Mouse (Mus musculus) hindbrain, embryonic 12.5 days (tissue): Measurements from ENCODE around the gene Rgs13. TPM values are rescaled to one million over a fixed set of nuclear protein-coding genes. Genes with fewer than 3 reads are reported as not detected.
"Not testable (repeated sequence)": the region's sequence is repeated elsewhere in the genome, so short reads cannot be mapped to it uniquely, and the experiment has no call there.

Experiments used
- ATAC-seq: fragments of 200-750 bp; cut with Nextera tagmentation; 2 replicates; pipeline ENCODE4 v1.8.0; 2017; ENCODE audit warnings: moderate TSS enrichment; ENCODE audit not compliant: low FRiP score
- H3K27ac ChIP-seq: fragments of 300-500 bp; sonication (generic); 2 replicates; pipeline ENCODE4 v1.5.1; 2016; ENCODE audit warnings: mild to moderate bottlenecking
- H3K27me3 ChIP-seq: fragments of 300-500 bp; sonication (generic); 2 replicates; pipeline ENCODE4 v1.6.1; 2016; ENCODE audit warnings: mild to moderate bottlenecking
- H3K36me3 ChIP-seq: fragments of 300-500 bp; sonication (generic); 2 replicates; pipeline ENCODE4 v1.6.1; 2016; ENCODE audit warnings: mild to moderate bottlenecking
- H3K4me1 ChIP-seq: fragments of 300-500 bp; sonication (generic); 2 replicates; pipeline ENCODE4 v1.6.1; 2016
- H3K4me2 ChIP-seq: fragments of 300-500 bp; sonication (generic); replicated peaks from 2 replicates; pipeline ENCODE4 v1.6.1; 2016; ENCODE audit warnings: mild to moderate bottlenecking
- H3K4me3 ChIP-seq: fragments of 300-500 bp; sonication (generic); 2 replicates; pipeline ENCODE4 v1.5.1; 2016; ENCODE audit warnings: mild to moderate bottlenecking
- H3K9ac ChIP-seq: fragments of 300-500 bp; sonication (generic); 2 replicates; pipeline ENCODE4 v1.6.1; 2016; ENCODE audit warnings: mild to moderate bottlenecking, moderate library complexity
- H3K9me3 ChIP-seq: fragments of 300-500 bp; sonication (generic); replicated peaks from 2 replicates; pipeline ENCODE4 v1.6.1; 2016; ENCODE audit warnings: mild to moderate bottlenecking
- WGBS: fragments of 180-500 bp; shearing (Covaris S2); methylation state at CpG from one replicate; pipeline ENCODE4 v1.1.7; 2016; 5-methylcytosine and 5-hydroxymethylcytosine counted together
- polyA plus RNA-seq: library from polyadenylated mRNA; unstranded; fragments of >200 nt; fragmentation: Nextera tagmentation; extraction: Ambion mirVana; gene quantifications from 2 replicates; pipeline ENCODE4 v1.2.1, GENCODE M21; 2016

Gene Rgs13
- polyA plus RNA-seq, 1 experiment from 2014 or later, result 0.68 TPM

GRCm38 (mm10) chr1:144141398-144141797 is 35.8 kb downstream of the Rgs13 start:
- H3K4me1 ChIP-seq, H3K9ac ChIP-seq, ATAC-seq, H3K4me2 ChIP-seq, H3K27ac ChIP-seq, H3K4me3 ChIP-seq, H3K36me3 ChIP-seq, H3K9me3 ChIP-seq, H3K27me3 ChIP-seq: not testable (repeated sequence)
- 92% methylated on average over 2 of the region's 2 CpGs for WGBS

GRCm38 (mm10) chr1:144139847-144140246 is 37.3 kb downstream of the Rgs13 start:
- no peak for ATAC-seq
- 92% methylated on average over 1 of the region's 1 CpGs for WGBS
- Histone ChIP-seq H3K9me3 (no peaks in the 10 kb centered on the region), H3K27ac (no peak overlapping the region), H3K27me3 (no peaks in the 10 kb centered on the region), H3K9ac (no peak overlapping the region), H3K4me3 (no peak overlapping the region), H3K4me1 (no peaks in the 10 kb centered on the region), H3K36me3 (no peaks in the 10 kb centered on the region), H3K4me2 (no peak overlapping the region)

- ATAC-seq, result no peak
- Histone ChIP-seq H3K36me3 (no peaks in the 10 kb centered on the region), H3K9ac (no peak overlapping the region), H3K4me1 (no peaks in the 10 kb centered on the region), H3K4me2 (no peak overlapping the region), H3K27ac (no peak overlapping the region), H3K9me3 (no peaks in the 10 kb centered on the region), H3K4me3 (no peak overlapping the region), H3K27me3 (no peaks in the 10 kb centered on the region)
- WGBS, result 85% methylated on average over 7 of the region's 7 CpGs
These were observed 49.2 kb downstream of the Rgs13 start for GRCm38 (mm10) chr1:144127965-144128364.

- ATAC-seq, result no peak
- Histone ChIP-seq H3K36me3 (no peaks in the 10 kb centered on the region), H3K4me1 (no peaks in the 10 kb centered on the region), H3K4me2 (no peak overlapping the region), H3K27me3 (no peaks in the 10 kb centered on the region), H3K9me3 (no peaks in the 10 kb centered on the region), H3K9ac (no peak overlapping the region), H3K27ac (no peak overlapping the region), H3K4me3 (no peak overlapping the region)
- WGBS, result 79% methylated on average over 4 of the region's 4 CpGs
These were observed 57.1 kb downstream of the Rgs13 start for GRCm38 (mm10) chr1:144120042-144120441.

GRCm38 (mm10) chr1:144119456-144119855 is 57.7 kb downstream of the Rgs13 start:
- no peak overlapping the region for H3K4me3 ChIP-seq
- H3K4me2 ChIP-seq, result no peak overlapping the region
- WGBS, result 47% methylated on average over 2 of the region's 2 CpGs
- no peak for ATAC-seq
- H3K36me3 ChIP-seq, result no peaks in the 10 kb centered on the region
- H3K9me3 ChIP-seq, result no peaks in the 10 kb centered on the region
- no peak overlapping the region for H3K9ac ChIP-seq
- no peaks in the 10 kb centered on the region for H3K27me3 ChIP-seq
- no peaks in the 10 kb centered on the region for H3K4me1 ChIP-seq
- H3K27ac ChIP-seq, result no peak overlapping the region

- 86% methylated on average over 6 of the region's 6 CpGs for WGBS
- Histone ChIP-seq H3K9ac (no peak overlapping the region), H3K4me2 (no peak overlapping the region), H3K4me1 (no peaks in the 10 kb centered on the region), H3K27me3 (no peaks in the 10 kb centered on the region), H3K9me3 (no peaks in the 10 kb centered on the region), H3K36me3 (no peaks in the 10 kb centered on the region), H3K4me3 (no peak overlapping the region), H3K27ac (no peak overlapping the region)
- no peak for ATAC-seq
These were observed 61.1 kb downstream of the Rgs13 start for GRCm38 (mm10) chr1:144115848-144116727.

GRCm38 (mm10) chr1:144113438-144114074 is 63.6 kb downstream of the Rgs13 start:
- Histone ChIP-seq H3K4me2 (no peak overlapping the region), H3K27ac (no peak overlapping the region), H3K4me1 (no peaks in the 10 kb centered on the region), H3K9ac (no peak overlapping the region), H3K36me3 (no peaks in the 10 kb centered on the region), H3K27me3 (no peaks in the 10 kb centered on the region), H3K4me3 (no peak overlapping the region), H3K9me3 (no peaks in the 10 kb centered on the region)
- 86% methylated on average over 6 of the region's 6 CpGs for WGBS
- ATAC-seq, result no peak

- no peaks in the 10 kb centered on the region for H3K27me3 ChIP-seq
- no peak overlapping the region for H3K4me3 ChIP-seq
- WGBS, result 73% methylated on average over 2 of the region's 2 CpGs
- H3K27ac ChIP-seq, result no peak overlapping the region
- no peaks in the 10 kb centered on the region for H3K36me3 ChIP-seq
- no peak for ATAC-seq
- no peaks in the 10 kb centered on the region for H3K9me3 ChIP-seq
- H3K9ac ChIP-seq, result no peak overlapping the region
- no peaks in the 10 kb centered on the region for H3K4me1 ChIP-seq
- no peak overlapping the region for H3K4me2 ChIP-seq
These were observed 64.2 kb downstream of the Rgs13 start for GRCm38 (mm10) chr1:144112946-144113345.

- ATAC-seq, result no peak
- no peaks in the 10 kb centered on the region for H3K27me3 ChIP-seq
- 84% methylated on average over 1 of the region's 1 CpGs for WGBS
These were observed 78.4 kb downstream of the Rgs13 start for GRCm38 (mm10) chr1:144098587-144099258.

GRCm38 (mm10) chr1:144090410-144090809 is 86.8 kb downstream of the Rgs13 start:
- no peak overlapping the region for H3K9ac ChIP-seq
- ATAC-seq, result no peak
- H3K4me1 ChIP-seq, result no peaks in the 10 kb centered on the region
- H3K9me3 ChIP-seq, result no peaks in the 10 kb centered on the region
- H3K27ac ChIP-seq, result no peak overlapping the region
- no peak overlapping the region for H3K4me2 ChIP-seq
- 91% methylated on average over 1 of the region's 1 CpGs for WGBS
- H3K27me3 ChIP-seq, result no peaks in the 10 kb centered on the region
- no peak overlapping the region for H3K4me3 ChIP-seq
- no peaks in the 10 kb centered on the region for H3K36me3 ChIP-seq

More at GRCm38 (mm10) chr1:144098587-144099258, 78.4 kb downstream of the Rgs13 start:
- H3K4me3 ChIP-seq, result no peak overlapping the region
- no peak overlapping the region for H3K27ac ChIP-seq
- no peaks in the 10 kb centered on the region for H3K9me3 ChIP-seq
- no peak overlapping the region for H3K9ac ChIP-seq
- no peaks in the 10 kb centered on the region for H3K36me3 ChIP-seq
- no peak overlapping the region for H3K4me2 ChIP-seq
- no peaks in the 10 kb centered on the region for H3K4me1 ChIP-seq
